Mouse (Mus musculus): ENCODE data around the gene Gm28044.
"Not testable (repeated sequence)": the region's sequence is repeated elsewhere in the genome, so short reads cannot be mapped to it uniquely, and the experiment has no call there.

GRCm38 (mm10) chr13:67399183-67399903, 39.0 kb upstream of the Gm28044 start, which contains the start of gene Zfp429:
- not testable (repeated sequence) for TF ChIP-seq CTCF, EP300 (IDR thresholded peaks at IDR 0.05; ENCODE audit: low read depth)
